Mouse (Mus musculus) midbrain, embryonic 12.5 days (tissue): Measurements from ENCODE around the gene Iba57. TPM values are rescaled to one million over a fixed set of nuclear protein-coding genes. Genes with fewer than 3 reads are reported as not detected.
"Not testable (repeated sequence)": the region's sequence is repeated elsewhere in the genome, so short reads cannot be mapped to it uniquely, and the experiment has no call there.

Experiments
- ATAC-seq: fragments of 200-750 bp; cut with Nextera tagmentation; 2 replicates; pipeline ENCODE4 v1.8.0; 2017; ENCODE audit warnings: low read depth, moderate TSS enrichment, moderate library complexity; ENCODE audit not compliant: low FRiP score
- H3K27ac ChIP-seq: fragments of 300-500 bp; sonication (generic); replicated peaks from 2 replicates; pipeline ENCODE4 v1.5.1; 2016; ENCODE audit warnings: mild to moderate bottlenecking
- H3K27me3 ChIP-seq: fragments of 300-500 bp; sonication (generic); 2 replicates; pipeline ENCODE4 v1.6.1; 2016; ENCODE audit warnings: mild to moderate bottlenecking
- H3K36me3 ChIP-seq: fragments of 300-500 bp; sonication (generic); 2 replicates; pipeline ENCODE4 v1.6.1; 2016
- H3K4me1 ChIP-seq: fragments of 300-500 bp; sonication (generic); 2 replicates; pipeline ENCODE4 v1.6.1; 2016
- H3K4me2 ChIP-seq: fragments of 300-500 bp; sonication (generic); replicated peaks from 2 replicates; pipeline ENCODE4 v1.6.1; 2016; ENCODE audit warnings: mild to moderate bottlenecking, moderate library complexity
- H3K4me3 ChIP-seq: fragments of 300-500 bp; sonication (generic); 2 replicates; pipeline ENCODE4 v1.5.1; 2016; ENCODE audit warnings: mild to moderate bottlenecking
- H3K9ac ChIP-seq: fragments of 300-500 bp; sonication (generic); replicated peaks from 2 replicates; pipeline ENCODE4 v1.6.1; 2016; ENCODE audit warnings: mild to moderate bottlenecking, moderate library complexity
- H3K9me3 ChIP-seq: fragments of 300-500 bp; sonication (generic); 2 replicates; pipeline ENCODE4 v1.6.1; 2016; ENCODE audit warnings: mild to moderate bottlenecking
- WGBS: fragments of 180-500 bp; shearing (Covaris S2); methylation state at CpG from one replicate; pipeline ENCODE4 v1.1.7; 2016; 5-methylcytosine and 5-hydroxymethylcytosine counted together
- polyA plus RNA-seq: library from polyadenylated mRNA; unstranded; fragments of >200 nt; fragmentation: Nextera tagmentation; extraction: Ambion mirVana; gene quantifications from 2 replicates; pipeline ENCODE4 v1.2.1, GENCODE M21; 2016

The Iba57 gene
- 6.2 and 7.3 TPM in 2 replicates for polyA plus RNA-seq

DNA sequence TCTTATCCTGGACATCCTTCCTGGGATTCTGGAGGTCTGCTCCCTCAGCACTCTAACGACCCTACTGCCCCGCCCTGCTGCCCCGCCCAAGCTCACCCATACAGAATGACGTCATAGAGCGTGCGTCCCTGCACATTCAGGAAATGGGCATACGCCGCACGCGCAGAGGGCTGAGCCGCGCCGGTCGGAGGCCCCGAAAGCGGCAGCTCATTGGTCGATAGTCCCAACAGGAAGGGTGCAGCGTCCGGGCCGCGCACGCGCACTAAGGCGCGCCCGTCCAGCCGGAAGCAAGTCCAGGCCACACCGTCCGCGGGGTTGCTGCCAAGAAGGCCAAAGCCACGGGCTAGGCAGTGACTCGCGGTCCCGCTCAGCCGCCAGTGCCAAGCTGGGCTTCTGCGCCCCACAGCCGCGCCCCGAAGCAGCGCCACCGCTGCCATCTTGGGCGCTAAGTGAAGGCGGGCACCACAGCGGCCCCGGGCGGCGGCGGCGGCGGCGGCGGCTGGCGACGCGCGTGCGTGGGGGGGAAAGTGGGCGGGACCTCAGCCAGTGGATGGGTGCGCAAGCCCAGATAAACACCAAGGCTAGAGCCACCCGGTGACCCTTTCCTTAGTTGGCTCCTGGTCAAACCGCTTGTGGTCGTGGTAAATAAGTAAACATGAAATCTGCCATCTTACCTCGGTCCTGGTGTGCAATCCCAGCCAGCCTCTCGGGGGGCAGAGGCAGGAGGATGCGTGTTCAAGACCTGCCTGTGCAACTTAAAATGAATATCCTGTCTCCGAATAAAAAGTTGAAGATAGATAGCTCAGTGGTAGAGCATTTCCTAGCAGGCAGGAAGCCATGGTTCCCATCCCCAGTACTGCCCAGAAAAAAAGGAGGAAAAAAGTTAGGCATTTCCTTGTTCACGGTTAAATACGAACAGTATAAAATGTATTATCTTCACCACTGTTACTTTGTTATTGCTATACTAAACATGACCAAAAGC is at the start of gene Iba57:
Gene Iba57, minus strand, starts transcription at position 485 of the 982 bp plus-strand sequence.
- H3K27ac ChIP-seq, result peak within 1 kb of the TSS; percentile 99
- peak within 1 kb of the TSS; percentile 54 for H3K4me2 ChIP-seq
- H3K4me1 ChIP-seq, result peaks cover 10% of the 10 kb centered on the region
- no peaks in the 10 kb centered on the region for H3K9me3 ChIP-seq
- H3K4me3 ChIP-seq, result peak within 1 kb of the TSS; percentile 84
- ATAC-seq, result peak; percentile 98
- peaks cover 2% of the 10 kb centered on the region; the same call in 1 of the 2 replicates for H3K36me3 ChIP-seq
- peak within 1 kb of the TSS; percentile 92 for H3K9ac ChIP-seq
- 3% methylated on average over 68 of the region's 68 CpGs for WGBS
- H3K27me3 ChIP-seq, result 0 out of 2 replicates have a peak, but pooled peaks cover 3% of the 10 kb centered on the region

GRCm38 (mm10) chr11:59212892-59213494 is 49.5 kb upstream of the Iba57 start:
- Histone ChIP-seq H3K4me3 (no peak overlapping the region), H3K36me3 (peaks cover 44% of the 10 kb centered on the region), H3K9ac (no peak overlapping the region), H3K4me2 (no peak overlapping the region), H3K27ac (no peak overlapping the region), H3K9me3 (no peaks in the 10 kb centered on the region), H3K27me3 (no peaks in the 10 kb centered on the region), H3K4me1 (peaks cover 23% of the 10 kb centered on the region)
- no peak for ATAC-seq
- 94% methylated on average over 12 of the region's 12 CpGs for WGBS

GRCm38 (mm10) chr11:59212320-59212719 is 48.8 kb upstream of the Iba57 start:
- not testable (repeated sequence) for H3K4me3 ChIP-seq, H3K27ac ChIP-seq, H3K9ac ChIP-seq, H3K27me3 ChIP-seq, H3K4me2 ChIP-seq, H3K9me3 ChIP-seq, ATAC-seq
- Histone ChIP-seq H3K36me3 (peaks cover 41% of the 10 kb centered on the region), H3K4me1 (peaks cover 28% of the 10 kb centered on the region)
- 88% methylated on average over 12 of the region's 12 CpGs for whole genome bisulfite sequencing

DNA sequence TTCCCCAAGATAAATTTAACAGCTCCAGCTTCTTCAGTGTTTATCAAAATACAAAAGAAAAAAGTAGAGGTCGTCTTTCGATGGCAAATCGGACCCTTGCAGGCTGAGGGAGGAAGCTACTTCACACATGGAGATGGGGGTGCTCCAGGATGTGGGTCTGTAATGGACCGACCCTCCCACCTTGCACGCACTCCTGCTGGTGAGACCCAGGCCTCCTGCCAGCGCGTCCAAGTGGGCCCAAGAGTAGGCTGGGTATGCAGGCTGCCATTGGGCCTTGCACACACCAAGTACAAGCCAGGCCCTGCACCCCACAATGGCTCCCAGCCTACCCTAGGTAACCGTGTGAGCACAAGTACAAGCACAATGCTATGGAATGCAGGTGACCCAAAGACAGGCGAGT is 48.0 kb upstream of the Iba57 start:
- H3K4me2 ChIP-seq, H3K27ac ChIP-seq, H3K27me3 ChIP-seq, ATAC-seq, H3K9me3 ChIP-seq, H3K4me3 ChIP-seq, H3K9ac ChIP-seq: not testable (repeated sequence)
- Histone ChIP-seq H3K36me3 (peaks cover 48% of the 10 kb centered on the region), H3K4me1 (peaks cover 28% of the 10 kb centered on the region)
- 95% methylated on average over 9 of the region's 9 CpGs for WGBS

- no peak overlapping the region for H3K4me2 ChIP-seq
- ATAC-seq, result no peak
- H3K27ac ChIP-seq, result no peak overlapping the region
- H3K36me3 ChIP-seq, result peaks cover 63% of the 10 kb centered on the region
- H3K9me3 ChIP-seq, result no peaks in the 10 kb centered on the region
- no peak overlapping the region for H3K9ac ChIP-seq
- H3K4me1 ChIP-seq, result peaks cover 28% of the 10 kb centered on the region
- WGBS, result 87% methylated on average over 4 of the region's 4 CpGs
- no peak overlapping the region for H3K4me3 ChIP-seq
- H3K27me3 ChIP-seq, result no peaks in the 10 kb centered on the region
These were observed 46.5 kb upstream of the Iba57 start for GRCm38 (mm10) chr11:59210020-59210419.

GRCm38 (mm10) chr11:59209580-59209979 is 46.0 kb upstream of the Iba57 start:
- H3K27ac ChIP-seq, result no peak overlapping the region

GRCm38 (mm10) chr11:59209003-59209441 is 45.5 kb upstream of the Iba57 start:
- Histone ChIP-seq H3K27me3 (no peaks in the 10 kb centered on the region), H3K4me2 (peak overlapping the region; percentile 93), H3K4me1 (peaks cover 28% of the 10 kb centered on the region), H3K4me3 (peak overlapping the region; percentile 96), H3K27ac (peak overlapping the region; percentile 88), H3K9me3 (no peaks in the 10 kb centered on the region), H3K9ac (peak overlapping the region; percentile 86), H3K36me3 (peaks cover 70% of the 10 kb centered on the region)
- peak; percentile 48 for ATAC-seq
- WGBS, result 13% methylated on average over 18 of the region's 18 CpGs

More at GRCm38 (mm10) chr11:59209580-59209979, 46.0 kb upstream of the Iba57 start:
- ATAC-seq, result no peak
- H3K4me1 ChIP-seq, result peaks cover 28% of the 10 kb centered on the region
- no peaks in the 10 kb centered on the region for H3K27me3 ChIP-seq
- peak overlapping the region; percentile 93; the same call in 1 of the 2 replicates for H3K4me2 ChIP-seq
- no peak overlapping the region for H3K4me3 ChIP-seq
- no peaks in the 10 kb centered on the region for H3K9me3 ChIP-seq
- no peak overlapping the region for H3K9ac ChIP-seq
- WGBS, result 74% methylated on average over 5 of the region's 5 CpGs
- peaks cover 65% of the 10 kb centered on the region for H3K36me3 ChIP-seq

DNA sequence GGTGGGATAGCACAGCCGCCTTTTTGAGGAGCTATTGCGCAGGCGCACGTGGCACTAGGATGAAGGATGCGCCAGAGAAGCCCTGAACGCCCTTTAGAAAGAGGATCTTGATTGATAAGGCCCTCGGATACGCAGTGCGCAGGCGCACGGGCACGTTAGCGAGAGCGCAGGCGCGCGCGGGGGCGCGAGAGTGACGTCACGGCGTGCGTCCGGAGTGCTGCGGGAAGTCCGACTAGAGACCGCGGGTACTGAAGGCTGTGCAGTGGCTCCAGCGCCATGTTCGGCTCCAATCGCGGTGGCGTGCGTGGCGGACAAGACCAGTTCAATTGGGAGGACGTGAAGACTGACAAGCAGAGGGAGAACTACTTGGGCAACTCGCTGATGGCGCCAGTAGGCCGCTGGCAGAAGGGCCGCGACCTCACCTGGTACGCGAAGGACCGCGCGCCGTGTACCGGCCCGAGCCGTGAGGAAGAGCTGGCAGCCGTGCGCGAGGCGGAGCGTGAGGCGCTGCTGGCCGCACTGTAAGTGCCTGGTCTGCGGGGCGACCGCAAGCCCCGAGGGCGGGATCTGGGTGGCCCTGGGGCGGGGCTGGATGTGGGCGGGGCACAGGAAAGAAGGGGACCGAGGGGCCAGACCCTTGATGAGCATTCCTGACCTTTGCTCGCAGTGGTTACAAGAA is 44.8 kb upstream of the Iba57 start, which contains the start of gene 2310033P09Rik:
Gene 2310033P09Rik, plus strand, starts transcription at position 169 of the 679 bp plus-strand sequence.
- H3K4me3 ChIP-seq, result peak within 1 kb of the TSS; percentile 96
- peak within 1 kb of the TSS; percentile 88 for H3K27ac ChIP-seq
- H3K4me2 ChIP-seq, result peak within 1 kb of the TSS; percentile 93
- no peaks in the 10 kb centered on the region for H3K27me3 ChIP-seq
- peaks cover 28% of the 10 kb centered on the region for H3K4me1 ChIP-seq
- no peaks in the 10 kb centered on the region for H3K9me3 ChIP-seq
- peak; percentile 87 for ATAC-seq
- peaks cover 68% of the 10 kb centered on the region for H3K36me3 ChIP-seq
- under 1% methylated on average over 66 of the region's 67 CpGs for WGBS
- H3K9ac ChIP-seq, result peak within 1 kb of the TSS; percentile 86

DNA sequence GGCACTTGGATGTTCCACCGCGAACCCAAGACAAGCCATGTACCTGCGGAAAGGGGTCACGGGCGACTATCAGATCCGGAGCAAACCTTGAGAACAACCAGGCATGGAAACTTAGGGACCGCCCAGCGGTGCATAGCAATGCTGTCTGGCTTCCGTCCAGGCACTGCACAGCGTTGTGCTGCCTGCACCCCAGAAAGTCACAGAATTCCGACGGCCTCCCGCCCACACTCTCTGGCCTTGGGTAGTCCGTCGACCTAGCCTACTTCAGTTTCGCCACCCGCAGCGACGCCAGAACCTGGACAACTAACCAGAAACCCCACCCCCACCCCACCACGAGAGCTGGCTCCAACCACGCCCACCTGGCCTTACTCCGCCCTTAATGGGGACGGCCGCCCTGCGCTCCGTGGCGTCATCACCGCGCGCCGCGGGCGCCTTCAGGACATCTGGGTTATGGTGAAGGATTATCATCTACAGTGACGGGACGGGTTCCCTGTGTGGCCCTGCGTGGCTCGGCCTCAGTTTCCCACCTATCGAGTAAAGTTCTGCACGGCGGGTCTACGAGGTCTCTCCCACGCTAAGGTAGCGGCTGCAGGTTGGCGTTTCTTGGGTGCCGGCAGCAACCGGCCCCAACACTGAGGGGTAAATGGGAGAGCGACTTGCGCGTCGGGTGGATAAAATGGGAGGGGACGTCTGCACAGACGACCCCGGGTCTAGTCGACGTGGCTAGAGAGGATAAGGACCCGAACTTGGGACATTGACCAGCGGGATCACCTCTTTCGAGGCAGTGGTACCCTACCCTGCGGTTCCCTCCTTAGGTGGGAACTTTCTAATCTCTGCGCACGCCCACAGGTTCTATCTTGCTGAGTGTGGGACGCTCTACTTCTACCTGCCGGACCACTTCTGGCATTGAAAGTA is 38.8 kb upstream of the Iba57 start, which contains the start of gene Mrpl55:
Gene Mrpl55, plus strand, starts transcription at position 406 of the 915 bp plus-strand sequence.
- peak; percentile 94 for ATAC-seq
- under 1% methylated on average over 63 of the region's 63 CpGs for WGBS
- Histone ChIP-seq H3K4me1 (peaks cover 14% of the 10 kb centered on the region), H3K4me2 (peak within 1 kb of the TSS; percentile 76), H3K27me3 (no peaks in the 10 kb centered on the region), H3K9ac (peak within 1 kb of the TSS; percentile 78), H3K27ac (0 out of 2 replicates have a peak within 1 kb of the TSS, but pooled peaks have one; percentile 30), H3K36me3 (peaks cover 30% of the 10 kb centered on the region), H3K4me3 (peak within 1 kb of the TSS; percentile 78), H3K9me3 (no peaks in the 10 kb centered on the region)

DNA sequence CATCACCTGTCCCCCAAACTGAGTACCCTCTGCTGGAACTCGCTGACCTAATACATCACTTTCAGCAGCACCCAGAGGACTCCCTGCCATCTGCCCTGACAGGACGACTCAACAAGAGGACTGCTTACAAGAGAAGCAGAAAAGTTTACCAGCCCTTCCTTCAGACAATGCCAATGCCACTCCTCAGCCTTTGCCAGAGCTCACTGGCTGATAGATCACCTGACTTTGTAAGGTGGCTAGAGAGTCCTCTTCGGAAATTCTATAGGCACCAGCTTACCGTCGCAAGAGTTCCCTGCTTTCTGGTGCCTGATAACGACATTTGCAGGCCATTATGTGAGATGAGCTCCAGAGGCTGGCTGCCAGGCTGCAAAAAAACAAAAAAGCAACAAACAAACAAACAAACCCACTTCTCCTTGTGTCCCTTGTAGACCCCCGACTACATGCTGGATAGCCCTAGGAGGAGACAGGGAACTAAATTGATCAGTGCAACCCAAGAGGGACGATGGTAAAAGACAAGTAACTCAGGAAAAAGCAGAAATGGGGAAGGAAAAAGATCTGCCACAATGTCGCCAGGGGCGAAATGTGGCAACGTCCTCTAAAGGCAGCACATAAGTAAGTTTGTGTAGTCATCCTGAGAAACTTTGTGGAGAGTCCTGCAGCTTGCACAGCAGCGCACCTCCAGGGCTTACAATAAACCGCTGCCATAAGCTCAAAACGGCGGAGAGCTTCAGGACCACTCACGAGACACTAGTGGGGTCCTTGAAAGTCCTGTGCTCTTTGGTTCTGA is 37.9 kb upstream of the Iba57 start:
- H3K4me1 ChIP-seq, result peaks cover 14% of the 10 kb centered on the region
- no peak overlapping the region for H3K27ac ChIP-seq
- H3K4me3 ChIP-seq, result peak overlapping the region; percentile 78
- H3K4me2 ChIP-seq, result peak overlapping the region; percentile 76
- WGBS, result 34% methylated on average over 16 of the region's 16 CpGs
- H3K27me3 ChIP-seq, result no peaks in the 10 kb centered on the region
- H3K9me3 ChIP-seq, result no peaks in the 10 kb centered on the region
- peak overlapping the region; percentile 78 for H3K9ac ChIP-seq
- peaks cover 21% of the 10 kb centered on the region for H3K36me3 ChIP-seq
- ATAC-seq, result 0 out of 2 replicates have a peak, but pooled peaks have one; percentile 3
